Mouse (Mus musculus): ENCODE measurements around the gene Gm42688. TPM values are rescaled to one million over a fixed set of nuclear protein-coding genes. Genes with fewer than 3 reads are reported as not detected.

Gm42688 gene
- total RNA-seq (2018; cell fraction: chromatin; rRNA removed) = 10 to 100 TPM in 17 of 26 experiments, 1 to 10 TPM in 9; 2.5 to 32.4 (median 16.5) TPM
- 1 to 10 TPM in 16 of 26 experiments, under 1 TPM in 10; 0.19 to 2.7 (median 1.4) TPM for total RNA-seq (2018; cell fraction: cytosol; rRNA removed)
- 10 to 100 TPM in 15 of 26 experiments, 1 to 10 TPM in 10, under 1 TPM in 1; 0.74 to 23.4 (median 10.5) TPM for total RNA-seq (2018; cell fraction: nucleus; rRNA removed)
- 1.6 to 3.7 TPM (median 2.8 TPM) in 3 replicates for polyA plus RNA-seq (2018)

DNA sequence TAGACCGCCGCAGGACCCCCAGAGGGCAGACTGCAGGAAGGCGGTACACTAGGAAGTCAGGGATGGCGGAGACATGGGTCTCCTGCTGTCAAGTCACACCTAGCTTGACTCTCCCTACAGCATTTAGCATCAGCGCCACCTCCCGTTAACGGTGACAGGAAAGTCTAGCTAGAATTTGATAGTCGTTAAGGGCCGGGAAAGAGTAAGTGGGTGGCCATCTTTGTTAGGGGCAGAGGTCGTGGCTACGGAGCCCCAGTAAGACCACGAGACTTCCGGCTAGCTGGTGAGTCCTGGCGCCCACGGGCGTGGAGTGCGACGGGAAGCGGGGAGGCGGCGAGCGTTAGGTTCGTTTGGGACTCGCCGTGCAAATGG lies at the start of gene Gm42688, which contains the start of gene Ccdc142:
Gm42688 (plus strand) TSS at position 302 of the 372 bp plus-strand sequence.
Ccdc142 (plus strand) TSS at position 286 of the 372 bp plus-strand sequence.
- H3K27ac ChIP-seq = peak within 1 kb of the TSS; percentile 37
- H3K4me3 ChIP-seq (ENCODE audit: inconsistent target) = peak within 1 kb of the TSS; percentile 39
- H3K79me2 ChIP-seq (ENCODE audit: inconsistent target) = peaks cover 13% of the 10 kb centered on the region
- peaks cover 15% of the 10 kb centered on the region; the same call in 1 of the 2 replicates for H3K36me3 ChIP-seq (ENCODE audit: inconsistent target)
- WGBS (ENCODE audit: missing documents) = under 1% methylated on average over 25 of the region's 25 CpGs

GRCm38 (mm10) chr6:83053136-83053960 lies 48.1 kb upstream of the Gm42688 start:
- H3K27ac ChIP-seq = peak overlapping the region; percentile 80
- H3K4me3 ChIP-seq (ENCODE audit: inconsistent target) = peak overlapping the region; percentile 76
- peaks cover 35% of the 10 kb centered on the region; the same call in 1 of the 2 replicates for H3K36me3 ChIP-seq (ENCODE audit: inconsistent target)
- H3K79me2 ChIP-seq (ENCODE audit: inconsistent target) = peaks cover 56% of the 10 kb centered on the region
- WGBS (ENCODE audit: missing documents) = 7% methylated on average over 26 of the region's 26 CpGs

- Histone ChIP-seq H3K79me2 (ENCODE audit: inconsistent target) (peaks cover 56% of the 10 kb centered on the region), H3K36me3 (ENCODE audit: inconsistent target) (peaks cover 35% of the 10 kb centered on the region; the same call in 1 of the 2 replicates), H3K27ac (peak within 1 kb of the TSS; percentile 80), H3K4me3 (ENCODE audit: inconsistent target) (peak within 1 kb of the TSS; percentile 82)
- WGBS (ENCODE audit: missing documents) = 1% methylated on average over 57 of the region's 64 CpGs
These were observed 47.2 kb upstream of the Gm42688 start, which contains the start of gene Aup1 for GRCm38 (mm10) chr6:83054074-83054851. TSS of gene Aup1 (plus strand) at chr6:83054521.

GRCm38 (mm10) chr6:83054871-83055431 lies 46.5 kb upstream of the Gm42688 start, which contains the start of gene Htra2:
TSS of gene Htra2 (minus strand) at chr6:83055273.
- Histone ChIP-seq H3K27ac (peak within 1 kb of the TSS; percentile 80), H3K4me3 (ENCODE audit: inconsistent target) (peak within 1 kb of the TSS; percentile 82), H3K36me3 (ENCODE audit: inconsistent target) (peaks cover 34% of the 10 kb centered on the region; the same call in 1 of the 2 replicates), H3K79me2 (ENCODE audit: inconsistent target) (peaks cover 56% of the 10 kb centered on the region)
- WGBS (ENCODE audit: missing documents) = under 1% methylated on average over 43 of the region's 50 CpGs

DNA sequence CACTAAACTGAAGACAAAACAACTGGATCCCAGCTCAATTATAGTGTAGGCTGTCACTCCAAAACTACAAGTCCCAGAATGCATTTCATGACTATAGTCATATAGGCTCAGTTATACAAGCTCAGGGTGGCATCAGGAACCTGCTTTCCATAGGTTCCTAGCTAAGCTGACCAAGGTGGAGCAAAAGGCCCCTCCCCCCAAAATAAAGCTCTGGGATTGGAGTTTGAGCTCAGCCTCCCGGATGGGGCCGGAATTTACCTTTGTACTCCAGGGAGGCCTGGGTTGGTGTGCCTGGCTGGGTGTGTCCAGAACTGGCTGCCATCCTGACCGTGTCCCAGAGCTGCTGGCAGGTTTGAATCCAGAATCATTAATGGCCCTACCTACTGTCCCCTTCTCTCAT lies 43.6 kb upstream of the Gm42688 start, which contains the start of gene Dqx1:
Dqx1 (plus strand) TSS at position 55 of the 400 bp plus-strand sequence.
- H3K36me3 ChIP-seq (ENCODE audit: inconsistent target) = peaks cover 20% of the 10 kb centered on the region; the same call in 1 of the 2 replicates
- H3K27ac ChIP-seq = no peak within 1 kb of the TSS
- H3K79me2 ChIP-seq (ENCODE audit: inconsistent target) = peaks cover 38% of the 10 kb centered on the region
- no peak within 1 kb of the TSS for H3K4me3 ChIP-seq (ENCODE audit: inconsistent target)
- WGBS (ENCODE audit: missing documents) = 91% methylated on average over 3 of the region's 3 CpGs

DNA sequence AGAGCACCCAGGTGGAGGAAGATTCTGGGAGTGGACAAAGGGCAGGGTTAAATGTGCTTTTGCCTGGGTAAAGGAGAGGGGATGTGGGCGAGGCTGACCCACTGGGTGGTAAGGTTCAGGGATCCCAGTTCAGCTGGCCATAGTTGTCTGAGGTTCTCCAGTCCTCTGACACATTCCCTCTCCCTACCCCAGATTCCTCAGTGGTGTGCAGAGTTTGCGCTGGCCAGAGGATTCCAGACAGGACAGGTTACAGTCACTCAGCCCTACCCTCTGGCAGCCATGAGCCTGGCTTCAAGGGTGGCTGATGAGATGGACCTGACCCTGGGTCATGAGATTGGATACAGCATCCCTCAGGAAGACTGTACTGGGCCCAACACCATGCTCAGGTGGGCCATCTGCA lies 42.7 kb upstream of the Gm42688 start:
- 100% methylated on average over 1 of the region's 2 CpGs for WGBS (ENCODE audit: missing documents)
- Histone ChIP-seq H3K36me3 (ENCODE audit: inconsistent target) (peaks cover 20% of the 10 kb centered on the region; the same call in 1 of the 2 replicates), H3K79me2 (ENCODE audit: inconsistent target) (peaks cover 29% of the 10 kb centered on the region), H3K27ac (no peak overlapping the region), H3K4me3 (ENCODE audit: inconsistent target) (no peak overlapping the region)

GRCm38 (mm10) chr6:83065995-83066394 lies 35.4 kb upstream of the Gm42688 start:
- Histone ChIP-seq H3K4me3 (ENCODE audit: inconsistent target) (no peak overlapping the region), H3K79me2 (ENCODE audit: inconsistent target) (no peaks in the 10 kb centered on the region), H3K27ac (no peak overlapping the region), H3K36me3 (ENCODE audit: inconsistent target) (no peaks in the 10 kb centered on the region)
- 57% methylated on average over 8 of the region's 8 CpGs for WGBS (ENCODE audit: missing documents)

- 51% methylated on average over 6 of the region's 6 CpGs for WGBS (ENCODE audit: missing documents)
- no peak overlapping the region for H3K27ac ChIP-seq
- no peaks in the 10 kb centered on the region for H3K79me2 ChIP-seq (ENCODE audit: inconsistent target)
- H3K4me3 ChIP-seq (ENCODE audit: inconsistent target) = no peak overlapping the region
- H3K36me3 ChIP-seq (ENCODE audit: inconsistent target) = no peaks in the 10 kb centered on the region
These were observed 35.0 kb upstream of the Gm42688 start for GRCm38 (mm10) chr6:83066441-83066840.

DNA sequence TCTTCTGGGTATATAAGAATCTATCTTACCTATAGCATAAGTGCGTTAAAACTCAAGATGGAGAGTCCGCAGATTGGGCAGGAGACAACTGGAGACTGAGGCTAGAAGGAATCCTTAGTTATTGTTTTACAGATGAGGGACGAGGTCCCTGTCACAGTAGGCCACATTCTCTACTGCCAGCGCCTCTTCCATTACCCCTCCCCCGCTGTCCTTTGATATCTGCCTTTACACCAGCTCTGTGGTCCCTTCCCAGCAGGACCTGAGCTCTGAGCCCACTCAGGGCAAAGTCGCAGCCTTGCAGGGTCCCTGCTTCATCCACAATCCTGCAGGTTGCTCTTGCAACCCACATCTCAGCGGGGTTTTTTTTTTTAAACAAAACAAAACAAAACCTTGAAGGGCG lies 33.2 kb upstream of the Gm42688 start:
- no peaks in the 10 kb centered on the region for H3K79me2 ChIP-seq (ENCODE audit: inconsistent target)
- no peak overlapping the region for H3K27ac ChIP-seq
- WGBS (ENCODE audit: missing documents) = 69% methylated on average over 8 of the region's 8 CpGs
- no peaks in the 10 kb centered on the region for H3K36me3 ChIP-seq (ENCODE audit: inconsistent target)
- H3K4me3 ChIP-seq (ENCODE audit: inconsistent target) = no peak overlapping the region

- no peaks in the 10 kb centered on the region for H3K79me2 ChIP-seq (ENCODE audit: inconsistent target)
- H3K4me3 ChIP-seq (ENCODE audit: inconsistent target) = no peak overlapping the region
- WGBS (ENCODE audit: missing documents) = 5% methylated on average over 73 of the region's 81 CpGs
- H3K27ac ChIP-seq = no peak overlapping the region
- H3K36me3 ChIP-seq (ENCODE audit: inconsistent target) = no peaks in the 10 kb centered on the region
These were observed 32.5 kb upstream of the Gm42688 start for GRCm38 (mm10) chr6:83068706-83069487.

GRCm38 (mm10) chr6:83069488-83070246 lies 31.8 kb upstream of the Gm42688 start:
- WGBS (ENCODE audit: missing documents) = 6% methylated on average over 67 of the region's 69 CpGs
- Histone ChIP-seq H3K27ac (no peak overlapping the region), H3K79me2 (ENCODE audit: inconsistent target) (no peaks in the 10 kb centered on the region), H3K36me3 (ENCODE audit: inconsistent target) (no peaks in the 10 kb centered on the region), H3K4me3 (ENCODE audit: inconsistent target) (no peak overlapping the region)

- Histone ChIP-seq H3K79me2 (ENCODE audit: inconsistent target) (no peaks in the 10 kb centered on the region), H3K27ac (no peak within 1 kb of the TSS), H3K4me3 (ENCODE audit: inconsistent target) (no peak within 1 kb of the TSS), H3K36me3 (ENCODE audit: inconsistent target) (no peaks in the 10 kb centered on the region)
- WGBS (ENCODE audit: missing documents) = 4% methylated on average over 10 of the region's 10 CpGs
These were observed 31.3 kb upstream of the Gm42688 start, which contains the start of gene Tlx2 for GRCm38 (mm10) chr6:83070247-83070310. TSS of gene Tlx2 (minus strand) at chr6:83070293.
